Mouse (Mus musculus): ENCODE data around the gene Apoc4. TPM values are rescaled to one million over a fixed set of nuclear protein-coding genes. Genes with fewer than 3 reads are reported as not detected.

Gene Apoc4
- polyA plus RNA-seq, 1 experiment from 2014 or later, result 0.09 TPM

- in situ Hi-C loops (cut with MboI; ENCODE audit: low pct_unique_long_range_greater_than_20kb), result loop anchor here (5.0 kb wide), 1 partner anchor 48 kb away; the partner anchor contains the start of gene Clptm1
- H3K27me3 ChIP-seq, result no peaks in the 10 kb centered on the region
- DNase-seq (ENCODE audit: low read depth, low spot score) (no peak), ATAC-seq (no peak)
- ChIA-PET POLR2A (interaction anchor here (1.0 kb wide), 2 partner anchors 20 to 49 kb away, joined by 3 to 4 read pairs; no protein-coding TSS in a partner anchor), CTCF (interaction anchor here (1.0 to 6.6 kb wide), 2 partner anchors 46 to 352 kb away, joined by 3 to 43 read pairs; no protein-coding TSS in a partner anchor)
- TF ChIP-seq CTCF (IDR thresholded peaks at IDR 0.05), result no peak
Observed at GRCm38 (mm10) chr7:19714836-19715235, 33.6 kb upstream of the Apoc4 start.

- in situ Hi-C loops (cut with MboI; ENCODE audit: low pct_unique_long_range_greater_than_20kb), result loop anchor here (5.0 kb wide), 1 partner anchor 46 kb away; the partner anchor contains the start of gene Clptm1
- TF ChIP-seq CTCF (IDR thresholded peaks at IDR 0.05), result no peak
- POLR2A ChIA-PET, result no interaction called here
- H3K27me3 ChIP-seq, result no peaks in the 10 kb centered on the region
- CTCF ChIA-PET, result interaction anchor here (1.3 to 6.6 kb wide), 4 partner anchors 11 to 51 kb away, joined by 3 to 43 read pairs (median 4); no protein-coding TSS in a partner anchor
- DNase-seq (ENCODE audit: low read depth, low spot score), result no peak
- ATAC-seq, result no peak
Observed at GRCm38 (mm10) chr7:19713598-19713997, 32.3 kb upstream of the Apoc4 start.

- no peak for TF ChIP-seq CTCF (IDR thresholded peaks at IDR 0.05)
- H3K27me3 ChIP-seq, result no peaks in the 10 kb centered on the region
- in situ Hi-C loops (cut with MboI; ENCODE audit: low pct_unique_long_range_greater_than_20kb), result loop anchor here (5.0 kb wide), 1 partner anchor 46 kb away; the partner anchor contains the start of gene Clptm1
- ATAC-seq (no peak), DNase-seq (ENCODE audit: low read depth, low spot score) (no peak)
- ChIA-PET CTCF (interaction anchor here (0.7 to 6.6 kb wide), 7 partner anchors 8 to 51 kb away, joined by 3 to 43 read pairs (median 4); no protein-coding TSS in a partner anchor), POLR2A (no interaction called here)
Observed at GRCm38 (mm10) chr7:19713196-19713595, 31.9 kb upstream of the Apoc4 start.

- no peak for ATAC-seq
- POLR2A ChIA-PET, result no interaction called here
- no peaks in the 10 kb centered on the region for H3K27me3 ChIP-seq
- TF ChIP-seq CTCF (IDR thresholded peaks at IDR 0.05), result no peak
- in situ Hi-C loops (cut with MboI; ENCODE audit: low pct_unique_long_range_greater_than_20kb), result loop anchor here (5.0 kb wide), 1 partner anchor 45 kb away; the partner anchor contains the start of gene Clptm1
- CTCF ChIA-PET, result interaction anchor here (0.7 to 6.6 kb wide), 7 partner anchors 8 to 43 kb away, joined by 3 to 43 read pairs (median 5); no protein-coding TSS in a partner anchor
- DNase-seq (ENCODE audit: low read depth, low spot score), result no peak
Observed at GRCm38 (mm10) chr7:19712414-19712813, 31.1 kb upstream of the Apoc4 start.

- H3K27me3 ChIP-seq, result no peaks in the 10 kb centered on the region
- ChIA-PET CTCF (interaction anchor here (1.4 to 6.6 kb wide), 3 partner anchors 8 to 42 kb away, joined by 5 to 43 read pairs (median 6); no protein-coding TSS in a partner anchor), POLR2A (interaction anchor here (1.8 kb wide), 1 partner anchor 11 kb away, joined by 4 read pairs; no protein-coding TSS in a partner anchor)
- in situ Hi-C loops (cut with MboI; ENCODE audit: low pct_unique_long_range_greater_than_20kb), result loop anchor here (5.0 kb wide), 1 partner anchor 43 kb away; the partner anchor contains the start of gene Clptm1
- ATAC-seq, result no peak
- DNase-seq (ENCODE audit: low read depth, low spot score), result no peak
- TF ChIP-seq CTCF (IDR thresholded peaks at IDR 0.05), result no peak
Observed at GRCm38 (mm10) chr7:19710650-19711049, 29.4 kb upstream of the Apoc4 start.

- TF ChIP-seq CTCF (IDR thresholded peaks at IDR 0.05), result no peak
- H3K27me3 ChIP-seq, result no peaks in the 10 kb centered on the region
- CTCF ChIA-PET, result interaction anchor here (1.6 to 10.2 kb wide), 2 partner anchors 8 to 38 kb away, joined by 4 to 120 read pairs; partner anchors contain the start of gene Clptm1
- no peak for ATAC-seq
- POLR2A ChIA-PET, result no interaction called here
- in situ Hi-C loops (cut with MboI; ENCODE audit: low pct_unique_long_range_greater_than_20kb), result no loop called here
- no peak for DNase-seq (ENCODE audit: low read depth, low spot score)
Observed at GRCm38 (mm10) chr7:19705271-19705670, 24.0 kb upstream of the Apoc4 start.

GRCm38 (mm10) chr7:19704475-19704874 is 23.2 kb upstream of the Apoc4 start:
- ChIA-PET POLR2A (no interaction called here), CTCF (interaction anchor here (1.6 to 10.2 kb wide), 2 partner anchors 9 to 37 kb away, joined by 4 to 120 read pairs; partner anchors contain the start of gene Clptm1)
- H3K27me3 ChIP-seq, result no peaks in the 10 kb centered on the region
- in situ Hi-C loops (cut with MboI; ENCODE audit: low pct_unique_long_range_greater_than_20kb), result no loop called here
- TF ChIP-seq CTCF (IDR thresholded peaks at IDR 0.05), result no peak
- DNase-seq (ENCODE audit: low read depth, low spot score), result no peak
- no peak for ATAC-seq

GRCm38 (mm10) chr7:19702859-19703555 is 21.7 kb upstream of the Apoc4 start:
- ChIA-PET POLR2A (interaction anchor here (3.7 kb wide), 1 partner anchor 34 kb away, joined by 16 read pairs; no protein-coding TSS in a partner anchor), CTCF (interaction anchor here (1.2 to 10.2 kb wide), 3 partner anchors 8 to 35 kb away, joined by 5 to 120 read pairs (median 5); partner anchors contain the start of gene Clptm1)
- DNase-seq (ENCODE audit: low read depth, low spot score), result no peak
- ATAC-seq, result no peak
- in situ Hi-C loops (cut with MboI; ENCODE audit: low pct_unique_long_range_greater_than_20kb), result no loop called here
- H3K27me3 ChIP-seq, result no peaks in the 10 kb centered on the region
- no peak for TF ChIP-seq CTCF (IDR thresholded peaks at IDR 0.05)

- no peaks in the 10 kb centered on the region for H3K27me3 ChIP-seq
- ATAC-seq, result peak; percentile 83
- POLR2A ChIA-PET, result interaction anchor here (0.5 to 3.7 kb wide), 4 partner anchors 17 to 193 kb away, joined by 3 to 16 read pairs (median 4); partner anchors contain the start of genes Bloc1s3 and Trappc6a
- CTCF ChIA-PET, result interaction anchor here (0.7 to 10.2 kb wide), 9 partner anchors 10 to 139 kb away, joined by 3 to 120 read pairs (median 5); partner anchors contain the start of genes Apoc2, Clptm1 and Ppp1r37
- TF ChIP-seq CTCF (IDR thresholded peaks at IDR 0.05), result no peak
- in situ Hi-C loops (cut with MboI; ENCODE audit: low pct_unique_long_range_greater_than_20kb), result no loop called here
- DNase-seq (ENCODE audit: low read depth, low spot score), result no peak
Observed at GRCm38 (mm10) chr7:19701069-19701761, 19.9 kb upstream of the Apoc4 start.

Measured in Patski (cell line).